ENCODE assay signal across 8 mouse cellular contexts in genomic region chr10:80604001-80604509, GRCm38 (mm10). TPM values are rescaled to one million over a fixed set of nuclear protein-coding genes. Genes with fewer than 3 reads are reported as not detected.
A peak's percentile ranks its signal among the peaks of the same experiment; 100 is the strongest.
DNase-seq lines count a peak whose midpoint lies in the region; ATAC-seq and TF ChIP-seq lines count a peak whose summit lies in the region.

No protein-coding gene starts in this region.

- no peak; the same call in 1 of the 2 replicates for ATAC-seq in kidney, embryonic 15.5 days (replicated peaks; ENCODE audit: low FRiP score)
- ATAC-seq in hindbrain, embryonic 11.5 days (ENCODE audit: low FRiP score), result no peak
- ATAC-seq in midbrain, embryonic 11.5 days (ENCODE audit: low FRiP score), result no peak
- no peak for ATAC-seq in granulocyte monocyte progenitor cell, adult 5-6 weeks (replicated peaks; ENCODE audit: poor library complexity, severe bottlenecking)

- TF ChIP-seq POLR2A in kidney, adult 2 months (IDR thresholded peaks at IDR 0.05; ENCODE audit: low read depth, low read length), result no peak

- peaks cover 24% of the 10 kb centered on the region for H3K4me1 ChIP-seq in kidney, embryonic 15.5 days
- peaks cover 8% of the 10 kb centered on the region for H3K4me1 ChIP-seq in kidney, adult 2 months (ENCODE audit: control insufficient read depth, insufficient read depth, low read length)
- H3K4me1 ChIP-seq in hindbrain, embryonic 11.5 days (replicated peaks; ENCODE audit: control insufficient read depth, insufficient read depth, low read length), result peaks cover 5% of the 10 kb centered on the region
- H3K4me1 ChIP-seq in midbrain, embryonic 11.5 days (ENCODE audit: control insufficient read depth, insufficient read depth, low read length), result peaks cover 14% of the 10 kb centered on the region

- peaks cover 30% of the 10 kb centered on the region for H3K36me3 ChIP-seq in kidney, embryonic 15.5 days
- H3K36me3 ChIP-seq in kidney, adult 2 months (ENCODE audit: control insufficient read depth, insufficient read depth, low read length), result no peaks in the 10 kb centered on the region
- H3K36me3 ChIP-seq in hindbrain, embryonic 11.5 days (ENCODE audit: control insufficient read depth, insufficient read depth, low read length), result peaks cover 13% of the 10 kb centered on the region
- peaks cover 17% of the 10 kb centered on the region for H3K36me3 ChIP-seq in midbrain, embryonic 11.5 days (ENCODE audit: control insufficient read depth, insufficient read depth, low read length)

- H3K27me3 ChIP-seq in kidney, embryonic 15.5 days, result no peaks in the 10 kb centered on the region
- no peaks in the 10 kb centered on the region for H3K27me3 ChIP-seq in kidney, adult 2 months (replicated peaks; ENCODE audit: control insufficient read depth, insufficient read depth, low read length)
- H3K27me3 ChIP-seq in hindbrain, embryonic 11.5 days (ENCODE audit: control insufficient read depth, insufficient read depth, low read length), result no peaks in the 10 kb centered on the region
- H3K27me3 ChIP-seq in midbrain, embryonic 11.5 days (ENCODE audit: control insufficient read depth, insufficient read depth, low read length), result no peaks in the 10 kb centered on the region

- WGBS in kidney, embryonic 15.5 days, result 88% methylated on average over 7 of the region's 7 CpGs
- WGBS in kidney, adult 2 months, result 91% methylated on average over 7 of the region's 7 CpGs
- WGBS in hindbrain, embryonic 11.5 days, result 83% methylated on average over 7 of the region's 7 CpGs
- WGBS in midbrain, embryonic 11.5 days, result 88% methylated on average over 7 of the region's 7 CpGs

- peak overlapping the region; percentile 70 for H3K4me3 ChIP-seq in kidney, embryonic 15.5 days (replicated peaks)
- no peak overlapping the region for H3K4me3 ChIP-seq in kidney, adult 2 months (ENCODE audit: insufficient read depth, low read depth, low read length)
- peak overlapping the region; percentile 50 for H3K4me3 ChIP-seq in hindbrain, embryonic 11.5 days (ENCODE audit: low read depth, low read length)
- H3K4me3 ChIP-seq in midbrain, embryonic 11.5 days (ENCODE audit: low read depth, low read length), result peak overlapping the region; percentile 65

- no peaks in the 10 kb centered on the region for H3K9me3 ChIP-seq in kidney, embryonic 15.5 days (replicated peaks)
- H3K9me3 ChIP-seq in hindbrain, embryonic 11.5 days (ENCODE audit: control insufficient read depth, low read length), result no peaks in the 10 kb centered on the region
- no peaks in the 10 kb centered on the region for H3K9me3 ChIP-seq in midbrain, embryonic 11.5 days (ENCODE audit: control insufficient read depth, low read length)

- TF ChIP-seq CTCF in kidney, adult 2 months (conservative IDR thresholded peaks at IDR 0.05; ENCODE audit: insufficient read depth, insufficient read length, low read depth, low read length), result no peak

- peak overlapping the region; percentile 79 for H3K4me2 ChIP-seq in kidney, embryonic 15.5 days
- peak overlapping the region; percentile 81 for H3K4me2 ChIP-seq in hindbrain, embryonic 11.5 days (replicated peaks; ENCODE audit: low read depth, low read length)
- peak overlapping the region; percentile 69 for H3K4me2 ChIP-seq in midbrain, embryonic 11.5 days

- DNase-seq in kidney, adult 2 months, result no peak
- DNase-seq in brain, adult 2 months (ENCODE audit: low read depth, low spot score), result peak; percentile 86
- DNase-seq in hindbrain, embryonic 11.5 days (ENCODE audit: low spot score), result no peak
- DNase-seq in midbrain, embryonic 11.5 days (ENCODE audit: low spot score, missing footprints), result no peak
- DNase-seq in T-cell, adult 2 months (ENCODE audit: low spot score), result no peak
- DNase-seq in kidney, postnatal 4 days, result no peak

- H3K9ac ChIP-seq in kidney, embryonic 15.5 days, result peak overlapping the region; percentile 66
- H3K9ac ChIP-seq in hindbrain, embryonic 11.5 days (ENCODE audit: low read depth, low read length), result peak overlapping the region; percentile 66; the same call in 1 of the 2 replicates
- H3K9ac ChIP-seq in midbrain, embryonic 11.5 days (ENCODE audit: low read length), result peak overlapping the region; percentile 61

- H3K27ac ChIP-seq in kidney, embryonic 15.5 days, result 0 out of 2 replicates have a peak overlapping the region, but pooled peaks have one; percentile 90
- no peak overlapping the region for H3K27ac ChIP-seq in kidney, adult 2 months (ENCODE audit: insufficient read depth, low read depth, low read length)
- no peak overlapping the region for H3K27ac ChIP-seq in hindbrain, embryonic 11.5 days (ENCODE audit: low read depth, low read length)
- no peak overlapping the region for H3K27ac ChIP-seq in midbrain, embryonic 11.5 days (ENCODE audit: low read depth, low read length)

RNA-seq across cellular contexts. Expression of gene Adat3, which starts 1.4 kb away (rescaled TPM):
- polyA plus RNA-seq in kidney, embryonic 15.5 days (2015; fragmentation: Nextera tagmentation; extraction: Ambion mirVana), result 7.0 and 8.6 TPM in 2 replicates
- 3.4 and 4.4 TPM in 2 replicates for polyA plus RNA-seq in kidney, adult 2 months (2012; rRNA removed)
- 5.8 and 7.4 TPM in 2 replicates for polyA plus RNA-seq in hindbrain, embryonic 11.5 days (2014; fragmentation: Nextera tagmentation; extraction: Ambion mirVana)
- polyA plus RNA-seq in midbrain, embryonic 11.5 days (2014; fragmentation: Nextera tagmentation; extraction: Ambion mirVana), result 5.4 and 6.9 TPM in 2 replicates
- 0.79 TPM in 1 of 2 replicates, not detected in the other for total RNA-seq in granulocyte monocyte progenitor cell, adult 5-6 weeks (2014; fragmentation: Nextera tagmentation)
- total RNA-seq in granulocyte monocyte progenitor cell, adult 5-6 weeks (2017), result 0.34 and 0.67 TPM in 2 replicates

RNA-seq across cellular contexts. Expression of gene Scamp4, which starts 1.4 kb away (rescaled TPM):
- polyA plus RNA-seq in kidney, embryonic 15.5 days (2015; fragmentation: Nextera tagmentation; extraction: Ambion mirVana), result 93.5 and 107 TPM in 2 replicates
- polyA plus RNA-seq in kidney, adult 2 months (2012; rRNA removed), result 96.0 and 98.2 TPM in 2 replicates
- 64.1 and 68.7 TPM in 2 replicates for polyA plus RNA-seq in hindbrain, embryonic 11.5 days (2014; fragmentation: Nextera tagmentation; extraction: Ambion mirVana)
- polyA plus RNA-seq in midbrain, embryonic 11.5 days (2014; fragmentation: Nextera tagmentation; extraction: Ambion mirVana), result 60.2 and 62.3 TPM in 2 replicates
- 40.5 and 72.3 TPM in 2 replicates for total RNA-seq in granulocyte monocyte progenitor cell, adult 5-6 weeks (2014; fragmentation: Nextera tagmentation)
- total RNA-seq in granulocyte monocyte progenitor cell, adult 5-6 weeks (2017), result 10.7 and 11.4 TPM in 2 replicates

RNA-seq across cellular contexts. Expression of gene Gm49322, which starts 1.8 kb away (rescaled TPM):
- 4.5 and 5.3 TPM in 2 replicates for polyA plus RNA-seq in kidney, embryonic 15.5 days (2015; fragmentation: Nextera tagmentation; extraction: Ambion mirVana)
- polyA plus RNA-seq in kidney, adult 2 months (2012; rRNA removed), result 0.91 and 1.6 TPM in 2 replicates
- polyA plus RNA-seq in hindbrain, embryonic 11.5 days (2014; fragmentation: Nextera tagmentation; extraction: Ambion mirVana), result 1.5 and 1.7 TPM in 2 replicates
- 1.9 and 2.2 TPM in 2 replicates for polyA plus RNA-seq in midbrain, embryonic 11.5 days (2014; fragmentation: Nextera tagmentation; extraction: Ambion mirVana)
- total RNA-seq in granulocyte monocyte progenitor cell, adult 5-6 weeks (2014; fragmentation: Nextera tagmentation), result 3.1 TPM in 1 of 2 replicates, not detected in the other
- total RNA-seq in granulocyte monocyte progenitor cell, adult 5-6 weeks (2017), result 0.39 TPM in 1 of 2 replicates, not detected in the other

RNA-seq across cellular contexts. Expression of gene Abhd17a, which starts 13.9 kb away (rescaled TPM):
- 93.5 and 95.4 TPM in 2 replicates for polyA plus RNA-seq in kidney, embryonic 15.5 days (2015; fragmentation: Nextera tagmentation; extraction: Ambion mirVana)
- 175 and 221 TPM in 2 replicates for polyA plus RNA-seq in kidney, adult 2 months (2012; rRNA removed)
- 98.8 and 108 TPM in 2 replicates for polyA plus RNA-seq in hindbrain, embryonic 11.5 days (2014; fragmentation: Nextera tagmentation; extraction: Ambion mirVana)
- polyA plus RNA-seq in midbrain, embryonic 11.5 days (2014; fragmentation: Nextera tagmentation; extraction: Ambion mirVana), result 90.8 and 109 TPM in 2 replicates
- total RNA-seq in granulocyte monocyte progenitor cell, adult 5-6 weeks (2014; fragmentation: Nextera tagmentation), result 27.7 and 36.2 TPM in 2 replicates
- total RNA-seq in granulocyte monocyte progenitor cell, adult 5-6 weeks (2017), result 24.2 and 33.5 TPM in 2 replicates

RNA-seq across cellular contexts. Expression of gene Csnk1g2, which starts 18.6 kb away (rescaled TPM):
- 156 and 183 TPM in 2 replicates for polyA plus RNA-seq in kidney, embryonic 15.5 days (2015; fragmentation: Nextera tagmentation; extraction: Ambion mirVana)
- 166 and 193 TPM in 2 replicates for polyA plus RNA-seq in kidney, adult 2 months (2012; rRNA removed)
- 71.1 and 85.6 TPM in 2 replicates for polyA plus RNA-seq in hindbrain, embryonic 11.5 days (2014; fragmentation: Nextera tagmentation; extraction: Ambion mirVana)
- polyA plus RNA-seq in midbrain, embryonic 11.5 days (2014; fragmentation: Nextera tagmentation; extraction: Ambion mirVana), result 73.6 and 86.9 TPM in 2 replicates
- total RNA-seq in granulocyte monocyte progenitor cell, adult 5-6 weeks (2014; fragmentation: Nextera tagmentation), result 47.7 and 65.2 TPM in 2 replicates
- 112 and 127 TPM in 2 replicates for total RNA-seq in granulocyte monocyte progenitor cell, adult 5-6 weeks (2017)
